Mouse (Mus musculus): Measurements from ENCODE around the gene Slc25a44.

DNA sequence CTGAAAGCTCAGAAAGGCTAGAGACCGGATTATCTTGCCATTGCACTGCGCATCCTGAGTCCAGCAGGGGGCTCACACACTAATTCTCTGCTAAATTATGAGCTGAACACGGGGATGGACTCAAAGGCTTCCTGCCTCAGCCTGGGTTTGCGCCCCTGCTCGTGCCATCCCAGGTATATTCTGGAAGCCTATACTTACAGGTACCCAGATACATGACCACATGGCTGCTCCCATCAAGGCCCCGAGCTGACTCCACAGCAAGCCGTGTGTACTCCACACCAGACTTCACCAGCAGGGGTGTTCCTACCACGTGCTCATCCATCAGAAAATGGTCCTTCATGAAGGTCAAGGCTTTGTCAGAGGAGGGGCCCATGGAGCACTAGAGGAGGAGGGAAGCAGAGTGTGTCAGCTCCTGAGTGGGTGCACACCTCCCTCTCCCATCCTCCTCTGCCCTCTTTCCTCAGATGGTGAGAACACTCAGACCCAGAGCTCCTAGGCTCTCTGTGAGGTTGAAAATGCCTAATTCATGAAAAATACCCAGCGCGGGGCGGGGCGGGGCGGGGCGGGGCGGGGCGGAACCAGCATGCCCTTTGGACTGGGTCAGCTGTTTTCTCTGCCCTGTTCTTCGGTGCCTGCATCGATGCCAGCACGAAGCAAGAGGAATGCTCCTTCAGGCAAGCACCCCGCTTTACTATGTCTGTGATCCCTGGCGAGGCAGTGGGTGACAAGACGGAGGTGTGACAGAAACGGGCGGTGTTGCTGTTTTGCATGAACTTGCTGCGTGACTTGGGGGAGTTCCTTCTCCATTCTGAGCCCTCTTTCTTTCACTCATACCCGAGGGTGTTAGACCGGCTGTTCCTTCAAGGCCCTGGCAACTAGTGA is 15.8 kb upstream of the Slc25a44 start:
- TF ChIP-seq CTCF (IDR thresholded peaks at IDR 0.05; ENCODE audit: borderline replicate concordance, insufficient read depth, low read depth, low read length) = peak; percentile 34; the same call in 1 of the 2 replicates
- no peak for TF ChIP-seq POLR2A (IDR thresholded peaks at IDR 0.05; ENCODE audit: borderline replicate concordance, insufficient read depth, low read length)

Measured in cerebellum, adult 2 months (tissue).